15 mouse cellular contexts compared by ENCODE assay signal in the genomic region with DNA sequence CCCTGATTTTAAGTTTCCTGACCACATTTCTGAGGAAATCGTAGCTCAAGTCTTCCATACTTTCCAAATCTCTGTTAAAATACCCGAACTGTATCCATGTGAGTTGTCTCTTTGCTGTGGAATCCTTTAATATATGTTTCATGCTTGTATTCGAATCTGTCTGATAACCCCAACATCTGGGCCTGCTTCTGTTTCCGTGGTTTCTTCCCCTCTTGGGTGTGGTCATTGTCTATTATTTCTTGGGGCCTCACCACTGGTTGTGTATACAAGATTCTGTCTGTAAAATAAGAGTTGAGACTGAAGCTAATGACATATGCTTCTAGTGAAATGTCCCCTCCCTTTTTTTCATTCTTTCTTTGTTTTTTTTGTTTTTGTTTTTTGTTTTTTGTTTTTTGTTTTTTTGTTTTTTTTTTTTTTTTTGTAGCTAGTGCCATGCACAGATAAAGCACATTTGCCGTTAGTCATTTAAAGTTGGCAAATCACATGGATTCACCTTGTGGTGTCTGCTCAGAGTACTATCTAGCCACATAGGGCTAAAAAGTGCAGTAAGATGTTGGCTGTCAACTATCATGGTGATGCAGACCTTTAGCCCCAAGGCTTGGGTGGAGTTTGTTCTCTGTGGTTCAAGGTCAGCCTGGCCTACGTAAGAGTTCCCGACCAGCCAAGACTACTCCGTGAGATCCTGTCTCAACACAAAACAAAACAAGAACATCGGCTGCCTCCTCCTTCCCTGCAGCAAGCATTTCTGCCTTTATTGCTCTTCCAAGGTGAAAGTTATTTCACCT. TPM values are rescaled to one million over a fixed set of nuclear protein-coding genes. Genes with fewer than 3 reads are reported as not detected.
DNase-seq lines count a peak whose midpoint lies in the region; ATAC-seq and TF ChIP-seq lines count a peak whose summit lies in the region.
"Had no signal": no experiment of that assay in that cellular context is flagged by ENCODE, and none has a peak within 500 bp of the region (broad histone marks: within the 10 kb centered on the region; RNA-seq: fewer than 3 reads in every experiment).

No protein-coding gene starts in this region.

- DNase-seq in heart, adult 11 months: peak; percentile 56
- DNase-seq in heart, postnatal 36 days: no peak
- DNase-seq in spleen, postnatal 10 days (ENCODE audit: low spot score in 2 of 2): peak; percentile 35 to 54
- DNase-seq in spleen, adult 18-20 months: no peak
- peak; percentile 17 for DNase-seq in limb, embryonic 10.5 days (ENCODE audit: low spot score)
- peak; percentile 8 for DNase-seq in stomach, postnatal 0 days (ENCODE audit: low spot score)
- no peak for DNase-seq in cerebellum, postnatal 25 days
- DNase-seq: adrenal gland, postnatal 14 days; cerebellum, adult 11 months; kidney, adult 8-10 months; thymus, adult 2 months had no signal

- WGBS in limb, embryonic 10.5 days: 91% methylated on average over 9 of the region's 9 CpGs
- WGBS in stomach, postnatal 0 days: 77% methylated on average over 9 of the region's 9 CpGs

- H3K9me3 ChIP-seq in limb, embryonic 10.5 days (replicated peaks): no peaks in the 10 kb centered on the region
- H3K9me3 ChIP-seq in stomach, postnatal 0 days (ENCODE audit: control insufficient read depth, low read length): no peaks in the 10 kb centered on the region
- H3K9me3 ChIP-seq: heart, embryonic 15.5 days had no signal

- TF ChIP-seq CTCF in stomach, postnatal 0 days (IDR thresholded peaks at IDR 0.05; ENCODE audit: low read depth): no peak

- no peak overlapping the region for H3K4me2 ChIP-seq in stomach, postnatal 0 days (replicated peaks; ENCODE audit: low read depth)
- H3K4me2 ChIP-seq: heart, embryonic 15.5 days had no signal

- H3K9ac ChIP-seq in stomach, postnatal 0 days (ENCODE audit: low read length): no peak overlapping the region
- H3K9ac ChIP-seq: heart, embryonic 15.5 days had no signal

- no peak overlapping the region for H3K27ac ChIP-seq in limb, embryonic 10.5 days
- H3K27ac ChIP-seq in stomach, postnatal 0 days (replicated peaks): no peak overlapping the region
- H3K27ac ChIP-seq: heart, embryonic 15.5 days had no signal

- no peaks in the 10 kb centered on the region for H3K27me3 ChIP-seq in limb, embryonic 10.5 days (ENCODE audit: low read depth, poor library complexity, severe bottlenecking)
- H3K27me3 ChIP-seq in stomach, postnatal 0 days (ENCODE audit: control insufficient read depth, insufficient read depth, low read length): no peaks in the 10 kb centered on the region
- H3K27me3 ChIP-seq: heart, embryonic 15.5 days; Patski had no signal

- TF ChIP-seq EP300 in stomach, postnatal 0 days (optimal IDR thresholded peaks at IDR 0.05): no peak

- no peaks in the 10 kb centered on the region for H3K36me3 ChIP-seq in limb, embryonic 10.5 days
- H3K36me3 ChIP-seq in stomach, postnatal 0 days (ENCODE audit: control insufficient read depth, insufficient read depth, low read length): no peaks in the 10 kb centered on the region
- H3K36me3 ChIP-seq: heart, embryonic 15.5 days had no signal

- no peak for ATAC-seq in stomach, postnatal 0 days (ENCODE audit: low FRiP score, low TSS enrichment)
- ATAC-seq in cerebellum, adult (ENCODE audit: insufficient number of reproducible peaks, low FRiP score, low TSS enrichment): no peak
- ATAC-seq: Patski had no signal

- H3K4me3 ChIP-seq in limb, embryonic 10.5 days: no peak overlapping the region
- no peak overlapping the region for H3K4me3 ChIP-seq in stomach, postnatal 0 days (ENCODE audit: low read depth, low read length)
- H3K4me3 ChIP-seq: heart, embryonic 15.5 days; megakaryocyte, embryonic 14.5 days had no signal

- no peaks in the 10 kb centered on the region for H3K4me1 ChIP-seq in limb, embryonic 10.5 days
- H3K4me1 ChIP-seq in stomach, postnatal 0 days (replicated peaks; ENCODE audit: control insufficient read depth, insufficient read depth): no peaks in the 10 kb centered on the region

- intact Hi-C loops in heart, postnatal 36 days (cut with DNase I): no loop called here

RNA-seq across cellular contexts. Expression of a gene that starts 13.8 kb away (rescaled TPM):
- total RNA-seq in heart, postnatal 36 days (2021): 10 to 100 TPM; 21.3 to 23.1 TPM
- 3.0 and 3.6 TPM in 2 replicates for polyA plus RNA-seq in limb, embryonic 10.5 days (2016; fragmentation: Nextera tagmentation; extraction: Ambion mirVana)
- polyA plus RNA-seq in stomach, postnatal 0 days (2015; fragmentation: Nextera tagmentation; extraction: Ambion mirVana): 5.7 and 6.8 TPM in 2 replicates

Comparison
In these comparisons a context has a peak if more than half of its experiments do, and no peak if none do; other contexts are left out.
1. DNase-seq: peak in heart, adult 11 months (single experiment), spleen, postnatal 10 days (2 of 2), limb, embryonic 10.5 days (single experiment) and stomach, postnatal 0 days (single experiment); none in heart, postnatal 36 days (0 of 2), spleen, adult 18-20 months (0 of 2) and cerebellum, postnatal 25 days (0 of 2).